Mouse (Mus musculus) lung, embryonic 16.5 days (tissue): ENCODE data around the gene Spata32. TPM values are rescaled to one million over a fixed set of nuclear protein-coding genes. Genes with fewer than 3 reads are reported as not detected.

Experiments used
- ATAC-seq: fragments of 200-750 bp; cut with Nextera tagmentation; 2 replicates; pipeline ENCODE4 v1.8.0; 2017; ENCODE audit warnings: low read depth, mild to moderate bottlenecking, moderate library complexity
- H3K27ac ChIP-seq: fragments of 300-500 bp; sonication (generic); 2 replicates; pipeline ENCODE4 v1.5.1; 2014; ENCODE audit warnings: mild to moderate bottlenecking, control low read depth, low read length
- H3K27me3 ChIP-seq: fragments of 300-500 bp; sonication (generic); 2 replicates; pipeline ENCODE4 v1.6.1; 2014; ENCODE audit warnings: low read depth, low read length, mixed read lengths; ENCODE audit not compliant: control insufficient read depth, insufficient read depth
- H3K36me3 ChIP-seq: fragments of 300-500 bp; sonication (generic); 2 replicates; pipeline ENCODE4 v1.6.1; 2014; ENCODE audit warnings: low read length; ENCODE audit not compliant: control insufficient read depth, insufficient read depth
- H3K4me1 ChIP-seq: fragments of 300-500 bp; sonication (generic); replicated peaks from 2 replicates; pipeline ENCODE4 v1.6.1; 2014; ENCODE audit warnings: low read length, mixed read lengths; ENCODE audit not compliant: control insufficient read depth, insufficient read depth
- H3K4me2 ChIP-seq: fragments of 300-500 bp; sonication (generic); 2 replicates; pipeline ENCODE4 v1.6.1; 2014; ENCODE audit warnings: low read depth, low read length, control low read depth
- H3K4me3 ChIP-seq: fragments of 300-500 bp; sonication (generic); 2 replicates; pipeline ENCODE4 v1.5.1; 2014; ENCODE audit warnings: mild to moderate bottlenecking, low read length, control low read depth
- H3K9ac ChIP-seq: fragments of 300-500 bp; sonication (generic); 2 replicates; pipeline ENCODE4 v1.6.1; 2014; ENCODE audit warnings: low read length, control low read depth
- H3K9me3 ChIP-seq: fragments of 300-500 bp; sonication (generic); 2 replicates; pipeline ENCODE4 v1.6.1; 2016; ENCODE audit warnings: low read length; ENCODE audit not compliant: control insufficient read depth
- WGBS: fragments of 180-500 bp; shearing (Covaris S2); extraction: QIAGEN DNeasy Blood & Tissue Kit; methylation state at CpG from one replicate; pipeline ENCODE4 v1.1.7; 2014; 5-methylcytosine and 5-hydroxymethylcytosine counted together
- polyA plus RNA-seq: library from polyadenylated mRNA; unstranded; fragments of >200 nt; fragmentation: Nextera tagmentation; extraction: Ambion mirVana; gene quantifications from 2 replicates; pipeline ENCODE4 v1.2.1, GENCODE M21; 2015

Gene Spata32
- polyA plus RNA-seq, result not detected in 2 replicates

- under 1% methylated on average over 45 of the region's 45 CpGs for WGBS
Observed at GRCm38 (mm10) chr11:103217790-103218516, at the start of gene Spata32. TSS of gene Spata32 (minus strand) at chr11:103218432.

GRCm38 (mm10) chr11:103267346-103268219, 49.4 kb upstream of the Spata32 start, which contains the start of gene Map3k14:
TSS of gene Map3k14 (minus strand) at chr11:103267472.
- peaks cover 31% of the 10 kb centered on the region for H3K4me1 ChIP-seq
- peak within 1 kb of the TSS; percentile 86 for H3K9ac ChIP-seq
- WGBS, result under 1% methylated on average over 53 of the region's 55 CpGs
- peak within 1 kb of the TSS; percentile 75 for H3K4me3 ChIP-seq
- peak; percentile 99 for ATAC-seq
- no peaks in the 10 kb centered on the region for H3K27me3 ChIP-seq
- no peaks in the 10 kb centered on the region for H3K36me3 ChIP-seq
- H3K9me3 ChIP-seq, result no peaks in the 10 kb centered on the region
- H3K27ac ChIP-seq, result peak within 1 kb of the TSS; percentile 89
- H3K4me2 ChIP-seq, result peak within 1 kb of the TSS; percentile 91

More at GRCm38 (mm10) chr11:103217790-103218516, at the start of gene Spata32:
- peaks cover 7% of the 10 kb centered on the region; the same call in 1 of the 2 replicates for H3K36me3 ChIP-seq
- no peaks in the 10 kb centered on the region for H3K27me3 ChIP-seq
- H3K27ac ChIP-seq, result no peak within 1 kb of the TSS
- H3K4me3 ChIP-seq, result peak within 1 kb of the TSS; percentile 56
- peaks cover 4% of the 10 kb centered on the region; the same call in 1 of the 2 replicates for H3K4me1 ChIP-seq
- peak within 1 kb of the TSS; percentile 94 for H3K4me2 ChIP-seq
- peak within 1 kb of the TSS; percentile 64 for H3K9ac ChIP-seq
- ATAC-seq, result peak; percentile 84
- peaks cover 2% of the 10 kb centered on the region; the same call in 1 of the 2 replicates for H3K9me3 ChIP-seq

GRCm38 (mm10) chr11:103266729-103267345, 48.6 kb upstream of the Spata32 start:
- peaks cover 35% of the 10 kb centered on the region for H3K4me1 ChIP-seq
- peak overlapping the region; percentile 86 for H3K9ac ChIP-seq
- no peak; the same call in 1 of the 2 replicates for ATAC-seq
- peak overlapping the region; percentile 91 for H3K4me2 ChIP-seq
- peak overlapping the region; percentile 82 for H3K27ac ChIP-seq
- no peaks in the 10 kb centered on the region for H3K9me3 ChIP-seq
- under 1% methylated on average over 37 of the region's 42 CpGs for WGBS
- no peaks in the 10 kb centered on the region for H3K27me3 ChIP-seq
- no peaks in the 10 kb centered on the region for H3K36me3 ChIP-seq
- H3K4me3 ChIP-seq, result peak overlapping the region; percentile 75

- no peaks in the 10 kb centered on the region for H3K27me3 ChIP-seq
- no peaks in the 10 kb centered on the region for H3K36me3 ChIP-seq
- ATAC-seq, result no peak
- H3K4me1 ChIP-seq, result peaks cover 35% of the 10 kb centered on the region
- H3K9me3 ChIP-seq, result no peaks in the 10 kb centered on the region
- 41% methylated on average over 2 of the region's 2 CpGs for WGBS
- H3K4me2 ChIP-seq, result peak overlapping the region; percentile 91
- no peak overlapping the region for H3K27ac ChIP-seq
- peak overlapping the region; percentile 75 for H3K4me3 ChIP-seq
- no peak overlapping the region for H3K9ac ChIP-seq
Observed at GRCm38 (mm10) chr11:103265856-103266255, 47.6 kb upstream of the Spata32 start.

- H3K9ac ChIP-seq, result no peak overlapping the region
- H3K36me3 ChIP-seq, result no peaks in the 10 kb centered on the region
- H3K4me1 ChIP-seq, result peaks cover 35% of the 10 kb centered on the region
- no peak overlapping the region for H3K4me2 ChIP-seq
- no peaks in the 10 kb centered on the region for H3K27me3 ChIP-seq
- no peak overlapping the region for H3K4me3 ChIP-seq
- ATAC-seq, result no peak
- H3K27ac ChIP-seq, result no peak overlapping the region
- 65% methylated on average over 7 of the region's 7 CpGs for WGBS
- no peaks in the 10 kb centered on the region for H3K9me3 ChIP-seq
Observed at GRCm38 (mm10) chr11:103265211-103265610, 47.0 kb upstream of the Spata32 start.

- Histone ChIP-seq H3K4me1 (peaks cover 35% of the 10 kb centered on the region), H3K36me3 (no peaks in the 10 kb centered on the region), H3K4me3 (no peak overlapping the region), H3K9ac (no peak overlapping the region), H3K9me3 (no peaks in the 10 kb centered on the region), H3K4me2 (no peak overlapping the region), H3K27ac (no peak overlapping the region), H3K27me3 (no peaks in the 10 kb centered on the region)
- 83% methylated on average over 20 of the region's 20 CpGs for WGBS
- no peak for ATAC-seq
Observed at GRCm38 (mm10) chr11:103264427-103265005, 46.3 kb upstream of the Spata32 start.

GRCm38 (mm10) chr11:103263551-103263950, 45.3 kb upstream of the Spata32 start:
- no peaks in the 10 kb centered on the region for H3K36me3 ChIP-seq
- H3K27me3 ChIP-seq, result no peaks in the 10 kb centered on the region
- H3K9me3 ChIP-seq, result no peaks in the 10 kb centered on the region
- 52% methylated on average over 10 of the region's 10 CpGs for WGBS
- ATAC-seq, result no peak
- H3K27ac ChIP-seq, result no peak overlapping the region
- no peak overlapping the region for H3K4me2 ChIP-seq
- no peak overlapping the region for H3K4me3 ChIP-seq
- no peak overlapping the region for H3K9ac ChIP-seq
- H3K4me1 ChIP-seq, result peaks cover 34% of the 10 kb centered on the region

GRCm38 (mm10) chr11:103262412-103263267, 44.4 kb upstream of the Spata32 start:
- WGBS, result 50% methylated on average over 20 of the region's 20 CpGs
- no peaks in the 10 kb centered on the region for H3K9me3 ChIP-seq
- ATAC-seq, result no peak
- H3K27me3 ChIP-seq, result no peaks in the 10 kb centered on the region
- peaks cover 26% of the 10 kb centered on the region for H3K4me1 ChIP-seq
- H3K36me3 ChIP-seq, result no peaks in the 10 kb centered on the region
- no peak overlapping the region for H3K4me3 ChIP-seq
- peak overlapping the region; percentile 44 for H3K27ac ChIP-seq
- peak overlapping the region; percentile 31; the same call in 1 of the 2 replicates for H3K4me2 ChIP-seq
- peak overlapping the region; percentile 42 for H3K9ac ChIP-seq
